Mouse (Mus musculus): ENCODE measurements around the gene Zfp57.

DNA sequence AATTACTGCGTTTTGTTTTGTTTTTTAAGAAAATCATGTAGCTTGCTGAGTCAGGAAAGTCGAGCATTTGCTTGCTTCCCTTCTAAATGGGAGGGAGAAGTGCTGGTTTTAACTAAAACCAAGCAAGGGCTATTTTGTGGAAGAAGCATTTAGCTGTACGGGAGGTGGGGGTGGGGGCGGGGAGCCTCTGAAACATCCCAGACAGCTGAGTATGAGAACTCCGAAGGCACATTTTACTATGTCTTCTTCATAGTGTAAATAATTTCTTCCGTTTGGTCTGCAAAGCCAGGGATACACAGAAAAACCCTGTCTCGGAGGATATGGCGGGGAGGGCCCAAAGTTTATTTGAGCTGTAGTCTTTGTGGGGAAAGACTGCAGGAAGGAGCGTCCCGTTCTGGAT is 27.2 kb downstream of the Zfp57 start:
- TF ChIP-seq CTCF (IDR thresholded peaks at IDR 0.05; ENCODE audit: control insufficient read depth, insufficient read depth, insufficient read length) (no peak), MYOD1 (IDR thresholded peaks at IDR 0.05; ENCODE audit: control insufficient read depth, insufficient read length, low read depth) (no peak)

Measured in C2C12 (cell line).